Mouse (Mus musculus) myocyte (in vitro differentiated cells): ENCODE measurements around the gene Plcb2.

Experiments
- MAX ChIP-seq: IDR thresholded peaks from one replicate; pipeline ENCODE4 v1.6.1; 2011; ENCODE audit warnings: low read depth, mild to moderate bottlenecking, control low read depth
- POLR2A ChIP-seq: IDR thresholded peaks from one replicate; pipeline ENCODE4 v1.6.1; 2011; ENCODE audit warnings: low read depth, mild to moderate bottlenecking, control low read depth, moderate library complexity; ENCODE audit not compliant: insufficient read length
- POLR2AphosphoS2 ChIP-seq: IDR thresholded peaks from one replicate; pipeline ENCODE4 v1.6.1; 2011; ENCODE audit warnings: low read depth, control low read depth; ENCODE audit not compliant: insufficient read length
- TCF12 ChIP-seq: IDR thresholded peaks from one replicate; pipeline ENCODE4 v1.6.1; 2011; ENCODE audit warnings: mild to moderate bottlenecking, control low read depth; ENCODE audit not compliant: poor library complexity, insufficient read depth, severe bottlenecking
- TCF3 ChIP-seq: IDR thresholded peaks from one replicate; pipeline ENCODE4 v1.6.1; 2011; ENCODE audit warnings: low read depth, control low read depth; ENCODE audit not compliant: insufficient read length
- USF1 ChIP-seq: IDR thresholded peaks from one replicate; pipeline ENCODE4 v1.6.1; 2011; ENCODE audit warnings: low read depth, mild to moderate bottlenecking, control low read depth, moderate library complexity

DNA sequence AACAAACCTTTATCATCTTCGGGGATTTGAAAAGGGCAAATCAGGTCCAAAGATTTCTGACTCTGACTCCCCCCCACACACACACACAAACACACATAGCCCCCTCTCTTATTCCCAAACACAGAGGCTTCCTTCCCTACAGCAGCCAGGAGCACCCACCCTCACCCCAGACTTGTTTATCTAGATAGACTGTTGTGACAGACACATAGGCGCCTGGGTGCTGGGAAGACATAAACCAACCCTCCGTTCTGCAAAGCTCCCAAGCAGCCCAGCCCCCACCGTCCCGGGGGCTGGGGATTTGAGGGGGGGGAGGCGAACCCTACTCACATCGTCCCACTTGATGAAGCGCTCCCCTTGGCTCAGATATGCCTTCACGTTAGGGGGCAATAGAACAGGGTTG lies 327 bp downstream of the Plcb2 start:
- TF ChIP-seq POLR2A (no peak), MAX (no peak), TCF3 (no peak), TCF12 (no peak), POLR2AphosphoS2 (no peak), USF1 (no peak)
